Mouse (Mus musculus) myocyte (in vitro differentiated cells): ENCODE measurements around the gene Gm45618.
"Not testable (repeated sequence)": the region's sequence is repeated elsewhere in the genome, so short reads cannot be mapped to it uniquely, and the experiment has no call there.

ENCODE experiments used
- CEBPB ChIP-seq: IDR thresholded peaks from 2 replicates; pipeline ENCODE4 v1.6.1; 2011; ENCODE audit warnings: mild to moderate bottlenecking, moderate library complexity; ENCODE audit not compliant: poor library complexity, insufficient read depth, severe bottlenecking
- E2F4 ChIP-seq: IDR thresholded peaks from one replicate; pipeline ENCODE4 v1.6.1; 2011; ENCODE audit warnings: mild to moderate bottlenecking, control low read depth, moderate library complexity; ENCODE audit not compliant: insufficient read depth
- MAX ChIP-seq: IDR thresholded peaks from one replicate; pipeline ENCODE4 v1.6.1; 2011; ENCODE audit warnings: low read depth, mild to moderate bottlenecking, control low read depth
- MYOD1 ChIP-seq, 3 experiments: IDR thresholded peaks; one replicate each; pipeline ENCODE4 v1.6.1; 2011; ENCODE audit warnings: control low read depth in 2 of 3, low read depth in 2 of 3, mild to moderate bottlenecking in 2 of 3, moderate library complexity in 1 of 3; ENCODE audit not compliant: insufficient read length in 2 of 3, control insufficient read depth in 1 of 3
- POLR2A ChIP-seq: IDR thresholded peaks from one replicate; pipeline ENCODE4 v1.6.1; 2011; ENCODE audit warnings: low read depth, mild to moderate bottlenecking, control low read depth, moderate library complexity; ENCODE audit not compliant: insufficient read length
- POLR2AphosphoS2 ChIP-seq: IDR thresholded peaks from one replicate; pipeline ENCODE4 v1.6.1; 2011; ENCODE audit warnings: low read depth, control low read depth; ENCODE audit not compliant: insufficient read length
- SRF ChIP-seq: IDR thresholded peaks from one replicate; pipeline ENCODE4 v1.6.1; 2011; ENCODE audit warnings: low read depth; ENCODE audit not compliant: control insufficient read depth, insufficient read length
- TCF12 ChIP-seq: IDR thresholded peaks from one replicate; pipeline ENCODE4 v1.6.1; 2011; ENCODE audit warnings: mild to moderate bottlenecking, control low read depth; ENCODE audit not compliant: poor library complexity, insufficient read depth, severe bottlenecking
- USF1 ChIP-seq: IDR thresholded peaks from one replicate; pipeline ENCODE4 v1.6.1; 2011; ENCODE audit warnings: low read depth, mild to moderate bottlenecking, control low read depth, moderate library complexity

DNA sequence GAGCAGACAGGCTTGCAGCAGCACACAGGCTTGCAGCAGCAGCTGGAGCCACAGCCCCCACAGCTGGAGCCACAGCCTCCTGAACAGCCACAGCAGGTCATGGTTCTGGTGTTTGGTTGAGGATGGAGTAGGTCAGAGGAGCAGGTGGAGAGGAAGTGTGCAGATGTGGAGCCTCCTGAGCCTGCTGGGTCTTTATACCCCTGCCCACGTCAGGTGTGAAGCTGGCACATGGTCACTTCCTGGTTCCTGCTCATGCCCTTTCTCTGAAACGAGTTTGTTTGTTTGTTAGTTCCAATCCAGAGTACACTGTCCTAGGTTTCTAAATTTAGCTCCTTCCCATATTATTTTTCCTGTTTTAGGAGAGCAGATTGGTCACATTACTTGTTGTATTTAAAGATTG, 36.5 kb upstream of the Gm45618 start, which contains the start of gene Gm29735:
- not testable (repeated sequence) for TF ChIP-seq MYOD1 (IDR thresholded peaks at IDR 0.05; ENCODE audit: control insufficient read depth in 1 of 3, insufficient read length in 2 of 3, low read depth in 2 of 3); POLR2AphosphoS2; POLR2A; SRF; MAX; E2F4; USF1; CEBPB; TCF12
